Mouse (Mus musculus): ENCODE measurements around the gene Siah1b.

DNA sequence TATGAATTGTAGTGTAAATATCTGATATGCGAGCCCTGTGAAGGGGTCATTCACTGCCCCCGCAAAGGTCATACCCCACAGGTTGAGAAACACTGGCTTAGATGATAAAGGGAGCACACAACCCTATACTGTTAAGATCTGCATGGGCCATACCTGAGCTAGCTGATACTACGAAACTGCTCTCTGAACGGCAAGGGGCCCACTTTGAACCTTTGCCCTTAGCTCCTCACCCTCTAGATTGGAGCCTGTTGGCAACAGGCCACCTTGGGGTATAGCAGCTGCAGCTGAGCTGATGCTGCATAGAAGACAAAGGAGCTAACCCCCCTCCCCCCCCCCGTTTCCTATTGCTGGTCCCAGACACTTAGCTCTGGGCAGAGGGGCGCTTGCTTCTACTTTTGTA lies 26.4 kb upstream of the Siah1b start:
- no peak for TF ChIP-seq CTCF (conservative IDR thresholded peaks at IDR 0.05; ENCODE audit: insufficient read depth, insufficient read length, low read depth, low read length)
- no peak for TF ChIP-seq POLR2A (IDR thresholded peaks at IDR 0.05; ENCODE audit: low read depth, low read length)
